Mouse (Mus musculus) E14TG2a.4 (cell line): ENCODE data around the gene Gstm5.
"Not testable (repeated sequence)": the region's sequence is repeated elsewhere in the genome, so short reads cannot be mapped to it uniquely, and the experiment has no call there.

Source experiments
- H3K27me3 ChIP-seq: 2 replicates; pipeline ENCODE4 v1.6.1; 2014; ENCODE audit warnings: low read length, control low read depth; ENCODE audit not compliant: insufficient read depth
- H3K36me3 ChIP-seq: 2 replicates; pipeline ENCODE4 v1.6.1; 2014; ENCODE audit warnings: low read length, control low read depth; ENCODE audit not compliant: insufficient read depth
- H3K4me1 ChIP-seq: replicated peaks from 2 replicates; pipeline ENCODE4 v1.6.1; 2014; ENCODE audit warnings: low read depth, low read length, control low read depth
- H3K4me3 ChIP-seq: replicated peaks from 2 replicates; pipeline ENCODE4 v1.5.1; 2014; ENCODE audit warnings: mild to moderate bottlenecking, low read length
- H3K9me3 ChIP-seq: 2 replicates; pipeline ENCODE4 v1.6.1; 2014; ENCODE audit warnings: low read length, control low read depth
- CTCF ChIP-seq: conservative IDR thresholded peaks from 2 replicates; pipeline ENCODE4 v1.5.1; 2014; ENCODE audit warnings: low read length
- NANOG ChIP-seq: IDR thresholded peaks from 2 replicates; pipeline ENCODE4 v1.6.1; 2014; ENCODE audit warnings: borderline replicate concordance, low read length, mixed read lengths
- POU5F1 ChIP-seq: IDR thresholded peaks from 2 replicates; pipeline ENCODE4 v1.6.1; 2014; ENCODE audit warnings: low read length, borderline replicate concordance

Gstm5 gene

DNA sequence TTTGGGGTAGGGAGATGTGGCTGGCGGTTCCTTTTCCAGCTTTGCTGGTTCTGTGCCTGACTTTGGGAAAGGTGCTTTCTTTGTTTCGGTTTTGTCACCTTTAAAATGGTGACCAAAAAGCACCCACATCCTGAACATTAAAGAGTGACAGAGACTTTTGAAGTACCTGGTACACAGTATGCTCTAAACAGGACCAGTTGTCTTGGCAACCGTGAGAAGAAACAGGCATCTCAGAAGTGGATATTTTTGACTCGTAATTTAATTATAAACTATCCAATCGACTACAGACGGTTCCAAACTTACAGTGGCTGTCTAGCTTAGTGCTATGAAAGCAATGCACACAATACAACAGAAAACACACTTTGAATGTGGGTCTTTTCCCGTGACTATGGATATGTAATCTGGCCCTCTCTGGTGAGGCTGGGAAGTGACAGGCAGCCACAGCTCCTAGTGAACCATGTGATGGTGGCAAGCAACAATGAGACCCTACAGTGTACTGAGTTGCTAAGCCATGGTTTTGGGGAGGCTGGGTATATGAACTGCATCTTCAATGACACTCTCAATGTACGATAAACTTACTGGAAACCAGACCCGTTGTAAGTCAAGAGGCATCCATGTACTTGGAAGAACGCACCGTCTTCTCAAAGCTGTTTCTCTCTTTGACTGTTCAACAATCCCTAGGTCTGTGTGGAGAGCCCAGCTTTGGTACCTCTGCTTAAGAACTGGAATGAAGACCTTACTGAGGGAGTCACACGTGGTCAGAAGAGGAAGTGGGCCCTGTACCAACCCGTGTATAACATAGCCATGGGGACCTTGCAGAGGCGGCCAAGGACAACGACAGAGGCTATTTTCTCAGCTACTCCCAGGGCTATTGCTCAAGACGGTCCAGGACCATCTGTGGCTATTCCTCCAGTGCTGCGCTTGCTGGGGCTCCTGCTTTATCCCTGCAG lies 42.1 kb upstream of the Gstm5 start:
- H3K4me3 ChIP-seq = no peak overlapping the region
- peaks cover 17% of the 10 kb centered on the region for H3K4me1 ChIP-seq
- TF ChIP-seq POU5F1 (no peak), CTCF (no peak), NANOG (no peak)

GRCm38 (mm10) chr3:107855368-107855767 lies 40.3 kb upstream of the Gstm5 start:
- Histone ChIP-seq H3K4me3 (no peak overlapping the region), H3K36me3 (no peaks in the 10 kb centered on the region), H3K4me1 (peaks cover 8% of the 10 kb centered on the region), H3K9me3 (no peaks in the 10 kb centered on the region), H3K27me3 (peaks cover 20% of the 10 kb centered on the region)
- no peak for TF ChIP-seq POU5F1
- TF ChIP-seq CTCF = no peak
- TF ChIP-seq NANOG = no peak

More for the DNA sequence above, 42.1 kb upstream of the Gstm5 start:
- no peaks in the 10 kb centered on the region for H3K9me3 ChIP-seq
- H3K27me3 ChIP-seq = peaks cover 23% of the 10 kb centered on the region
- H3K36me3 ChIP-seq = no peaks in the 10 kb centered on the region

DNA sequence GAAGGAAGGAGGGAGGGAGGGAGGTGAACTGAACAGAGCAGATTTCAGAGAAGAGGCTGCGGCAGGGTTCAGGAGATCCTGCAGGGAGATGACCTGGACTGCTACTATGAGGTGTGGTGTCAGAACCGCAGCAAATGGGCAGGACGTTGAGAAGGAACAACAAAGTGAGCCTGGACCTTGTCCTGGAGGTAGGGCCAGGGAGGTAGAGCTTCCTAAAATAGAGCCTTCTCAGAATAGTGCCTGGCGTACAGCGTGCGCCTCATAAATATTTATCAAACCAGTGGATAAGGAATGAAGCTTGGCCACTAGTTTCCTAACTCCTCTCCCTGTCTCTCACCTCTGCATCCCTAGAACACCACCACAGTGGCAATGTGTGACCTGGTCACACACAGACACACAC lies 38.0 kb upstream of the Gstm5 start:
- H3K4me1 ChIP-seq = no peaks in the 10 kb centered on the region
- no peaks in the 10 kb centered on the region for H3K36me3 ChIP-seq
- no peak overlapping the region for H3K4me3 ChIP-seq
- peaks cover 20% of the 10 kb centered on the region for H3K27me3 ChIP-seq
- no peak for TF ChIP-seq CTCF
- no peaks in the 10 kb centered on the region for H3K9me3 ChIP-seq

DNA sequence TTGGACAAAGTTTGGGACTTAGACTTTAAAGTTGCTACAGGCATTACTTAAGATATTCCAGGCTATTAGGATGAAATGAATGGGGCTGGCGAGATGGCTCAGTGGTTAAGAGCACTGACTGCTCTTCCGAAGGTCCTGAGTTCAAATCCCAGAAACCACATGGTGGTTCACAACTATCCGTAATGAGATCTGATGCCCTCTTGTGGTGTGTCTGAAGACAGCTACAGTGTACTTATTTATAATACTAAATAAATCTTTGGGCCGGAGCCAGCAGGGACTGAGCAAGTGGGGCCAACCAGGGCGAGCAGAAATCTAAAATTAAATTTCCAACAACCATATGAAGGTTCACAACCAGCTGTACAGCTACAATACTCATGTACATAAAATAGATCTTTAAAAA lies 34.1 kb upstream of the Gstm5 start:
- not testable (repeated sequence) for H3K9me3 ChIP-seq, H3K4me1 ChIP-seq, H3K4me3 ChIP-seq, H3K36me3 ChIP-seq
- H3K27me3 ChIP-seq = peaks cover 11% of the 10 kb centered on the region

DNA sequence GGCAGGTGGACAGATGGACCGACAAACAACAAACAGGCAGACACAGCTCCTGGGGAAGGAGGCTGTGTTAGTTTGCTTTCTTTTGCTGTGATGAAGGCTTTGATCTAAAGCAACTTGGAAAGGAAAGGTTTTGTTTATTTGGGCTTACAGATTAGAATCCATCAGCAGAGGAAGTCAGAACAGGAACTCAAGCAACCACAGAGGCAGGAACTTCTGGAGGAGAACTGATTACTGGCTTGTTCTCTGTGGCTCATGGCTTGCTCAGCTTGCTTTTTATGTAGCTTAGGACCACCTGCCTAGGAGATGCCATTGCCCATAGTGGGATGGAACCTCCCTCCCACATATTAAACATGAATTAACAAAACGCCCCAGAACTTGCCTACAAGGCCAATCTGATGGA lies 33.1 kb upstream of the Gstm5 start:
- peaks cover 5% of the 10 kb centered on the region; the same call in 1 of the 2 replicates for H3K4me1 ChIP-seq
- H3K27me3 ChIP-seq = peaks cover 3% of the 10 kb centered on the region; the same call in 1 of the 2 replicates
- TF ChIP-seq CTCF (no peak), POU5F1 (no peak), NANOG (no peak)
- H3K4me3 ChIP-seq = no peak overlapping the region
- no peaks in the 10 kb centered on the region for H3K9me3 ChIP-seq
- no peaks in the 10 kb centered on the region for H3K36me3 ChIP-seq

DNA sequence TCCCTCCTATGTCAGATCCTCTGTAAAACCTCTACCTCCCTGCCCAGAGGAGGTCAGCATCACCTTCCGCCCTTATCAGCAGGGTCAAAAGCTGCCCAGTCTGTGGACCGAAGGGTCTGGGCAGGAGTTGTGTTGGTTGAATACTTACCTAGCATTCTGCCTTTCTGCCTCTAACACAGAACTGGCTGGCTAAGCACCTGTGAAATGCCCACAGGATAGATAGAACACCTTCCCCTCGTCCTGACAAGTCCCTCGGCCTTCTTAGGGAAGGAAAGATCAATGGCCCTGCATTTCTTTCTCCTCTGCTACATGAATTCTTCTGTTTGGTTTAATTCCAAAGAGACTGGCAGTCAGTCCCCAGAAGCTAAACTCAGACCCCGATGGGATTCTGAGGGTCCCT lies 32.1 kb upstream of the Gstm5 start:
- H3K36me3 ChIP-seq = no peaks in the 10 kb centered on the region
- peaks cover 7% of the 10 kb centered on the region; the same call in 1 of the 2 replicates for H3K27me3 ChIP-seq
- TF ChIP-seq CTCF = no peak
- TF ChIP-seq POU5F1 = no peak
- no peak overlapping the region for H3K4me3 ChIP-seq
- peaks cover 1% of the 10 kb centered on the region; the same call in 1 of the 2 replicates for H3K9me3 ChIP-seq
- H3K4me1 ChIP-seq = peaks cover 5% of the 10 kb centered on the region; the same call in 1 of the 2 replicates

DNA sequence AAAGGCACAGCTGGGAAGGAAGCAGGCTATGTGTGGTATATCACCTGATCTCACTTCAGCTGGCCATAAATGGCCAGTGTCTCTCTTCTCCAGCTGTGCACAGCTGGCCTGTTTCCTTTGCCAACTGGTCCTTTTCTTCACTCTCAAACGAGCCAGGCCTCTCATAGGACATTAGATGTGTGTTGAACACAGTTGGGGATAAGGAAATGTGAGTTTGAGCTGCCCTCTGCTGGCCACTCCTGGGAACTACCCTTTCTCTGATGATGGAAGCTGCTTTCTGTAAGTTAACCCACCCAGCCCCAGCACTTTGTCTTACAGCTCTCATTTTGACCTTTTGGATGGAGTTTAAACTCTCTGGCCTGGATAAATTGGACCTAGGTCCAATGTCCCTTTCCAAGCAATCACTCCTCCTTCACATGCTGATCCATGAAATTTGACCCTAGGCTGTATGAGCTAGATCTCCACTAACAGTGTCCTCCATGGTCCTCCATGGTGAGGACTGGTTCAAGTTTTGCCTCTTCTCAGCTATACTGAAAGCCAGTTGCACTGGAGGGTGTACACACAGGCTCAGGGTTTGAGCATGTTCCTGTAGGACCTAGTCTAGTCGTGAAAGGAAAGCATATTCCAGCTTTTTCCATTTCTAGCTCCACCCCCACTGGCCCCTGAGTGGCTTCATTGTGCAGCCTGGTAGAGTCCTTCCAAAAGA lies 31.6 kb upstream of the Gstm5 start:
- H3K4me1 ChIP-seq = peaks cover 10% of the 10 kb centered on the region; the same call in 1 of the 2 replicates
- TF ChIP-seq POU5F1 = no peak
- peak; percentile 73 for TF ChIP-seq CTCF
- no peak overlapping the region for H3K4me3 ChIP-seq
- no peaks in the 10 kb centered on the region for H3K36me3 ChIP-seq
- H3K27me3 ChIP-seq = peaks cover 12% of the 10 kb centered on the region; the same call in 1 of the 2 replicates
- H3K9me3 ChIP-seq = peaks cover 7% of the 10 kb centered on the region

DNA sequence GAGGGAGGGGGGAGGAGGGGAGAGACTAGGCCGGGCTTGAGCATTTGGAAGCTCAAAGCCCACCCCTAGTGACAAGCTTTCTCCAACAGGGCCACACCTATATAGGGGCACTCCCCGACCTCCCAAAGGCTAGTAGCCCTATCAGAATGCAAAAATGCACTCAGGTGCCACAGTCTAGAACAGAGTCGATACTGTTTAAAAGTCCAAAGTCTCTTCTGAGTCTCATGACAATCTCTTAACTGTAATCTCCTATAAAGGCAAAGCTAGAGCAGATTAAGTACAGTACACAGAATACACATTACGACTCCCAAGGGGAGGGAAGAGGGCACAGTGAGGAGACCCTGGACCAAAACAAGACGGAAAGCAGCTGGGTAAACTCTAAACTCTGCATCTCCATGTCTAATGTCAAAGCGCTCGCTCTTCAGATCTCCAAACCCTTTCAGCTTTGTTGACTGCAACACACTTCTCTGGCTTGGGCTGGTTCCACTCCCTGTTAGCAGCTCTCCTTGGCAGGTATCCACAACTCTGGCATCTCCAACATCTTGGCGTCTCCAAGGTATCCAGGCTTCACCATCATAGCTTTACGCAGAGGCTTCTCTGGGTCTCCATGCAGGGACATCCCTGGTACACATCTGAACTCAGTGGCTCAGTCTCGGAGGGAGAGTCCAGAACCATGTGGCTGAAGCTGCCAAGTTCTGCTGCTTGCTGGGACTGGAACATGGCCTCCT lies 30.1 kb upstream of the Gstm5 start:
- Histone ChIP-seq H3K4me1 (peaks cover 15% of the 10 kb centered on the region; the same call in 1 of the 2 replicates), H3K9me3 (peaks cover 7% of the 10 kb centered on the region), H3K36me3 (no peaks in the 10 kb centered on the region), H3K4me3 (no peak overlapping the region), H3K27me3 (peaks cover 16% of the 10 kb centered on the region; the same call in 1 of the 2 replicates)
- TF ChIP-seq CTCF (no peak), POU5F1 (no peak), NANOG (no peak)

DNA sequence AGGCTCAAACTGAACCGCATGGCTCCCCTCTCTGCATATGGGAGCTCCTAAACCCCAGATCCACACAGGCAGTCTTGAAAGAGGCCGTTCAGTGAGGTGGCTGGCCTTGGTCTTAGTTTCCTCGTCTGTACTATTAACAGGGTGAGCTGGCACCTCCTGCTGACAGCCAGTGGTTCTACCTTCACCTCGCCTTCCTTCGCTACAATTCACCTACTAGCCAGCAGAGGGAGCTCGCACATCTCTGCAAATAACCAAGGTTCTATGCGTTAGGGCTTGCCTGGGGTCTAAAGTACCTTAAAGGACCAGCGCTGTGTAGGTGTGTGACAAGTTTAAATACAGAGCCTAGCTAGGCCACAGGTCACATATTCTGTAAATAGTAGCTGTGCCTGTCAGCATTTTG lies 28.5 kb upstream of the Gstm5 start:
- TF ChIP-seq NANOG = no peak
- peak; percentile 90 for TF ChIP-seq CTCF
- Histone ChIP-seq H3K9me3 (peaks cover 7% of the 10 kb centered on the region), H3K27me3 (peaks cover 20% of the 10 kb centered on the region), H3K36me3 (no peaks in the 10 kb centered on the region), H3K4me1 (peaks cover 15% of the 10 kb centered on the region; the same call in 1 of the 2 replicates), H3K4me3 (no peak overlapping the region)
